8 mouse cellular contexts compared by ENCODE assay signal in genomic region chr12:76883824-76884223, GRCm38 (mm10).
DNase-seq lines count a peak whose midpoint lies in the region; ATAC-seq and TF ChIP-seq lines count a peak whose summit lies in the region.

No protein-coding gene starts in this region.

- H3K27ac ChIP-seq in ES-Bruce4 (ENCODE audit: insufficient read depth, low read length): peak overlapping the region; percentile 91
- peak overlapping the region; percentile 94 for H3K27ac ChIP-seq in brown adipose tissue, adult 24 weeks (replicated peaks; ENCODE audit: low read depth, low read length)
- H3K27ac ChIP-seq in heart, embryonic 16.5 days (ENCODE audit: low read length): peak overlapping the region; percentile 15; the same call in 1 of the 2 replicates
- 0 out of 2 replicates have a peak overlapping the region, but pooled peaks have one; percentile 23 for H3K27ac ChIP-seq in limb, embryonic 12.5 days
- H3K27ac ChIP-seq in midbrain, embryonic 15.5 days: no peak overlapping the region

- no peak for TF ChIP-seq CTCF in ES-Bruce4 (IDR thresholded peaks at IDR 0.05; ENCODE audit: low read depth, low read length)

- WGBS in heart, embryonic 16.5 days: 14% methylated on average over 9 of the region's 9 CpGs
- WGBS in limb, embryonic 12.5 days: 40% methylated on average over 9 of the region's 9 CpGs
- WGBS in midbrain, embryonic 15.5 days: 86% methylated on average over 9 of the region's 9 CpGs

- H3K36me3 ChIP-seq in ES-Bruce4 (ENCODE audit: control insufficient read depth, insufficient read depth, low read length, poor library complexity, severe bottlenecking): no peaks in the 10 kb centered on the region
- peaks cover 2% of the 10 kb centered on the region; the same call in 1 of the 2 replicates for H3K36me3 ChIP-seq in heart, embryonic 16.5 days (ENCODE audit: control insufficient read depth, insufficient read depth)
- peaks cover 9% of the 10 kb centered on the region; the same call in 1 of the 2 replicates for H3K36me3 ChIP-seq in limb, embryonic 12.5 days
- H3K36me3 ChIP-seq in midbrain, embryonic 15.5 days (replicated peaks): no peaks in the 10 kb centered on the region

- 0 out of 2 replicates have a peak overlapping the region, but pooled peaks have one; percentile 10 for H3K4me2 ChIP-seq in heart, embryonic 16.5 days (ENCODE audit: low read depth, low read length)
- no peak overlapping the region for H3K4me2 ChIP-seq in limb, embryonic 12.5 days
- no peak overlapping the region for H3K4me2 ChIP-seq in midbrain, embryonic 15.5 days

- ATAC-seq in heart, embryonic 16.5 days (replicated peaks; ENCODE audit: extremely low read depth, insufficient read depth, low FRiP score): peak; percentile 71
- ATAC-seq in limb, embryonic 12.5 days (ENCODE audit: insufficient number of reproducible peaks, insufficient read depth, low FRiP score, low TSS enrichment, low read depth): peak; percentile 77
- no peak for ATAC-seq in midbrain, embryonic 15.5 days (replicated peaks)
- no peak for ATAC-seq in megakaryocyte, adult 5-6 weeks (ENCODE audit: poor library complexity, severe bottlenecking)

- peak; percentile 81; the same call in 1 of the 2 replicates for TF ChIP-seq EP300 in ES-Bruce4 (IDR thresholded peaks at IDR 0.05; ENCODE audit: insufficient read depth, low read depth, low read length)

- no peak overlapping the region for H3K9ac ChIP-seq in ES-Bruce4 (ENCODE audit: low read depth, poor library complexity, severe bottlenecking)
- no peak overlapping the region for H3K9ac ChIP-seq in heart, embryonic 16.5 days (ENCODE audit: low read length)
- H3K9ac ChIP-seq in limb, embryonic 12.5 days (replicated peaks): no peak overlapping the region
- H3K9ac ChIP-seq in midbrain, embryonic 15.5 days: no peak overlapping the region

- TF ChIP-seq POLR2A in ES-Bruce4 (IDR thresholded peaks at IDR 0.05; ENCODE audit: insufficient read depth, low read length): no peak

- DNase-seq in testis, postnatal 10 days (ENCODE audit: low spot score): peak; percentile 93
- no peak for DNase-seq in frontal cortex, adult 2 months (ENCODE audit: extremely low spot score in 1 of 2, low spot score in 1 of 2)

- H3K4me1 ChIP-seq in ES-Bruce4 (ENCODE audit: control insufficient read depth, insufficient read depth, low read length): peaks cover 2% of the 10 kb centered on the region
- H3K4me1 ChIP-seq in brown adipose tissue, adult 24 weeks (ENCODE audit: control insufficient read depth, insufficient read depth, insufficient read length, low read length): peaks cover 8% of the 10 kb centered on the region
- peaks cover 12% of the 10 kb centered on the region for H3K4me1 ChIP-seq in heart, embryonic 16.5 days (ENCODE audit: control insufficient read depth, insufficient read depth, low read length)
- peaks cover 12% of the 10 kb centered on the region for H3K4me1 ChIP-seq in limb, embryonic 12.5 days (replicated peaks)
- no peaks in the 10 kb centered on the region for H3K4me1 ChIP-seq in midbrain, embryonic 15.5 days

- no peaks in the 10 kb centered on the region for H3K9me3 ChIP-seq in ES-Bruce4 (replicated peaks; ENCODE audit: control insufficient read depth, insufficient read depth, low read length, poor library complexity, severe bottlenecking)
- H3K9me3 ChIP-seq in heart, embryonic 16.5 days (replicated peaks; ENCODE audit: control insufficient read depth, low read length): no peaks in the 10 kb centered on the region
- H3K9me3 ChIP-seq in limb, embryonic 12.5 days: no peaks in the 10 kb centered on the region
- no peaks in the 10 kb centered on the region for H3K9me3 ChIP-seq in midbrain, embryonic 15.5 days

- H3K27me3 ChIP-seq in ES-Bruce4 (ENCODE audit: control insufficient read depth, insufficient read depth, low read length, poor library complexity, severe bottlenecking): no peaks in the 10 kb centered on the region
- H3K27me3 ChIP-seq in heart, embryonic 16.5 days (ENCODE audit: control insufficient read depth, insufficient read depth, low read length): no peaks in the 10 kb centered on the region
- no peaks in the 10 kb centered on the region for H3K27me3 ChIP-seq in limb, embryonic 12.5 days
- no peaks in the 10 kb centered on the region for H3K27me3 ChIP-seq in midbrain, embryonic 15.5 days (replicated peaks)

- H3K4me3 ChIP-seq in ES-Bruce4 (ENCODE audit: low read depth, low read length): no peak overlapping the region
- no peak overlapping the region for H3K4me3 ChIP-seq in brown adipose tissue, adult 24 weeks (ENCODE audit: insufficient read depth, low read depth, low read length)
- H3K4me3 ChIP-seq in heart, embryonic 16.5 days (ENCODE audit: low read length): no peak overlapping the region
- H3K4me3 ChIP-seq in limb, embryonic 12.5 days (replicated peaks): no peak overlapping the region
- no peak overlapping the region for H3K4me3 ChIP-seq in midbrain, embryonic 15.5 days

Comparison
In these comparisons a context has a peak if more than half of its experiments do, and no peak if none do; other contexts are left out.
1. ATAC-seq: peak in heart, embryonic 16.5 days (single experiment) and limb, embryonic 12.5 days (single experiment); none in midbrain, embryonic 15.5 days (single experiment) and megakaryocyte, adult 5-6 weeks (single experiment).